Mouse (Mus musculus): ENCODE measurements around the gene Nectin2.

The Nectin2 gene

GRCm38 (mm10) chr7:19769001-19769400 is 18.7 kb upstream of the Nectin2 start:
- peak; percentile 28 for DNase-seq

GRCm38 (mm10) chr7:19768251-19768650 is 18.0 kb upstream of the Nectin2 start:
- DNase-seq = no peak

GRCm38 (mm10) chr7:19764581-19764980 is 14.3 kb upstream of the Nectin2 start:
- no peak for DNase-seq

- peak; percentile 47 for DNase-seq
Measured at GRCm38 (mm10) chr7:19763829-19764477, 13.7 kb upstream of the Nectin2 start.

- DNase-seq = peak; percentile 47
Measured at GRCm38 (mm10) chr7:19762283-19762682, 12.0 kb upstream of the Nectin2 start.

- no peak for DNase-seq
Measured at GRCm38 (mm10) chr7:19760021-19760420, 9.7 kb upstream of the Nectin2 start.

- no peak for DNase-seq
Measured at GRCm38 (mm10) chr7:19758623-19759022, 8.3 kb upstream of the Nectin2 start.

GRCm38 (mm10) chr7:19755851-19756786 is 5.8 kb upstream of the Nectin2 start:
- peak; percentile 88 for DNase-seq

- DNase-seq = peak; percentile 33
Measured at GRCm38 (mm10) chr7:19755008-19755407, 4.7 kb upstream of the Nectin2 start.

- peak; percentile 31 for DNase-seq
Measured at GRCm38 (mm10) chr7:19754065-19754464, 3.8 kb upstream of the Nectin2 start.

GRCm38 (mm10) chr7:19753587-19753986 is 3.3 kb upstream of the Nectin2 start:
- DNase-seq = peak; percentile 85

- peak; percentile 53 for DNase-seq
Measured at GRCm38 (mm10) chr7:19752652-19753051, 2.4 kb upstream of the Nectin2 start.

- DNase-seq = peak; percentile 34
Measured at GRCm38 (mm10) chr7:19751070-19751383, 744 bp upstream of the Nectin2 start.

- peak; percentile 100 for DNase-seq
Measured at GRCm38 (mm10) chr7:19749389-19750216, 680 bp downstream of the Nectin2 start.

- peak; percentile 68 for DNase-seq
Measured at GRCm38 (mm10) chr7:19748219-19749195, 1.8 kb downstream of the Nectin2 start.

GRCm38 (mm10) chr7:19747420-19748218 is 2.7 kb downstream of the Nectin2 start:
- DNase-seq = peak; percentile 75

GRCm38 (mm10) chr7:19746426-19747201 is 3.7 kb downstream of the Nectin2 start:
- no peak for DNase-seq

- DNase-seq = no peak
Measured at GRCm38 (mm10) chr7:19745971-19746370, 4.3 kb downstream of the Nectin2 start.

- DNase-seq = peak; percentile 59
Measured at GRCm38 (mm10) chr7:19744590-19745385, 5.5 kb downstream of the Nectin2 start.

Data from lung, postnatal 10 days (tissue).